In genomic region chr2:112532812-112533496, GRCm38 (mm10) we compare ENCODE assay signal across 34 mouse cellular contexts. TPM values are rescaled to one million over a fixed set of nuclear protein-coding genes. Genes with fewer than 3 reads are reported as not detected.
A peak's percentile ranks its signal among the peaks of the same experiment; 100 is the strongest.
DNase-seq lines count a peak whose midpoint lies in the region; ATAC-seq and TF ChIP-seq lines count a peak whose summit lies in the region.
"Had no signal": no experiment of that assay in that cellular context is flagged by ENCODE, and none has a peak within 500 bp of the region (broad histone marks: within the 10 kb centered on the region; RNA-seq: fewer than 3 reads in every experiment).

No protein-coding gene starts in this region.

- TF ChIP-seq CTCF in kidney, postnatal 0 days (IDR thresholded peaks at IDR 0.05; ENCODE audit: low read depth) = no peak
- no peak for TF ChIP-seq CTCF in stomach, postnatal 0 days (IDR thresholded peaks at IDR 0.05; ENCODE audit: low read depth)

- 45% methylated on average over 10 of the region's 10 CpGs for WGBS in kidney, postnatal 0 days
- WGBS in stomach, postnatal 0 days = 58% methylated on average over 10 of the region's 10 CpGs

- peak; percentile 84 for DNase-seq in heart, adult 11 months
- DNase-seq in heart, adult 8-10 months (ENCODE audit: low spot score) = no peak
- peak; percentile 54 for DNase-seq in kidney, postnatal 0 days (ENCODE audit: low spot score)
- DNase-seq in kidney, adult 11 months = no peak
- peak; percentile 35 for DNase-seq in testis, postnatal 10 days (ENCODE audit: low spot score)
- no peak for DNase-seq in testis, postnatal 14 days (ENCODE audit: low spot score)
- no peak for DNase-seq in stomach, postnatal 0 days (ENCODE audit: low spot score)
- DNase-seq: adrenal gland, postnatal 25 days; cerebellum, adult 11-12 months; cerebellum, adult 9-11 months; gastrocnemius, postnatal 25 days; heart, postnatal 4 days; kidney, adult 9 months; layer of hippocampus, adult 9-11 months; lung, embryonic 14.5 days; lung, postnatal 14 days; right cerebral cortex, postnatal 4 days; thymus, postnatal 14 days had no signal

- H3K4me1 ChIP-seq in kidney, postnatal 0 days (replicated peaks; ENCODE audit: insufficient read depth, low read length) = no peaks in the 10 kb centered on the region
- no peaks in the 10 kb centered on the region for H3K4me1 ChIP-seq in stomach, postnatal 0 days (replicated peaks; ENCODE audit: control insufficient read depth, insufficient read depth)
- H3K4me1 ChIP-seq: limb, embryonic 12.5 days; neural tube, embryonic 12.5 days had no signal

- no peak overlapping the region for H3K4me2 ChIP-seq in kidney, postnatal 0 days (ENCODE audit: low read length)
- no peak overlapping the region for H3K4me2 ChIP-seq in stomach, postnatal 0 days (replicated peaks; ENCODE audit: low read depth)
- H3K4me2 ChIP-seq: heart, embryonic 12.5 days; hindbrain, embryonic 13.5 days; limb, embryonic 12.5 days; lung, embryonic 14.5 days; midbrain, embryonic 12.5 days; neural tube, embryonic 12.5 days had no signal

- H3K9ac ChIP-seq in kidney, postnatal 0 days (ENCODE audit: low read depth, low read length) = no peak overlapping the region
- no peak overlapping the region for H3K9ac ChIP-seq in stomach, postnatal 0 days (ENCODE audit: low read length)
- H3K9ac ChIP-seq: heart, embryonic 12.5 days; hindbrain, embryonic 13.5 days; limb, embryonic 12.5 days; liver, embryonic 14.5 days; lung, embryonic 14.5 days; midbrain, embryonic 12.5 days; neural tube, embryonic 12.5 days had no signal

- no peak overlapping the region for H3K4me3 ChIP-seq in kidney, postnatal 0 days (replicated peaks; ENCODE audit: low read depth, low read length)
- no peak overlapping the region for H3K4me3 ChIP-seq in stomach, postnatal 0 days (ENCODE audit: low read depth, low read length)
- H3K4me3 ChIP-seq: erythroblast, embryonic 14.5 days; heart, embryonic 12.5 days; hindbrain, embryonic 13.5 days; limb, embryonic 12.5 days; midbrain, embryonic 12.5 days; myocyte; neural tube, embryonic 12.5 days had no signal

- no peaks in the 10 kb centered on the region for H3K36me3 ChIP-seq in kidney, postnatal 0 days (ENCODE audit: insufficient read depth, low read length)
- no peaks in the 10 kb centered on the region for H3K36me3 ChIP-seq in stomach, postnatal 0 days (ENCODE audit: control insufficient read depth, insufficient read depth, low read length)
- H3K36me3 ChIP-seq: heart, embryonic 12.5 days; hindbrain, embryonic 13.5 days; limb, embryonic 12.5 days; midbrain, embryonic 12.5 days; neural tube, embryonic 12.5 days had no signal

- no peaks in the 10 kb centered on the region for H3K27me3 ChIP-seq in kidney, postnatal 0 days (ENCODE audit: insufficient read depth, low read length)
- H3K27me3 ChIP-seq in stomach, postnatal 0 days (ENCODE audit: control insufficient read depth, insufficient read depth, low read length) = no peaks in the 10 kb centered on the region
- H3K27me3 ChIP-seq: heart, embryonic 12.5 days; hindbrain, embryonic 13.5 days; limb, embryonic 12.5 days; midbrain, embryonic 12.5 days; neural tube, embryonic 12.5 days had no signal

- ATAC-seq in kidney, postnatal 0 days (replicated peaks; ENCODE audit: low FRiP score, low read depth) = no peak
- no peak for ATAC-seq in stomach, postnatal 0 days (ENCODE audit: low FRiP score, low TSS enrichment)
- ATAC-seq: CD4-positive, CD25-positive, alpha-beta regulatory T cell, adult 4 months had no signal

- no peak for TF ChIP-seq EP300 in stomach, postnatal 0 days (optimal IDR thresholded peaks at IDR 0.05)

- H3K9me3 ChIP-seq in kidney, postnatal 0 days (replicated peaks; ENCODE audit: low read length) = no peaks in the 10 kb centered on the region
- no peaks in the 10 kb centered on the region for H3K9me3 ChIP-seq in stomach, postnatal 0 days (ENCODE audit: control insufficient read depth, low read length)
- H3K9me3 ChIP-seq: heart, embryonic 12.5 days; hindbrain, embryonic 13.5 days; limb, embryonic 12.5 days; midbrain, embryonic 12.5 days; neural tube, embryonic 12.5 days had no signal

- H3K27ac ChIP-seq in kidney, postnatal 0 days = no peak overlapping the region
- H3K27ac ChIP-seq in stomach, postnatal 0 days (replicated peaks) = no peak overlapping the region
- H3K27ac ChIP-seq: hindbrain, embryonic 13.5 days; limb, embryonic 12.5 days; liver, embryonic 14.5 days; midbrain, embryonic 12.5 days; neural tube, embryonic 12.5 days had no signal

RNA-seq across cellular contexts. Expression of gene Aven, which starts 40.2 kb away (rescaled TPM):
- total RNA-seq in heart, adult 8-10 months (2022) = 10 to 100 TPM; 16.7 to 19.1 (median 18.9) TPM
- 5.4 and 6.2 TPM in 2 replicates for polyA plus RNA-seq in kidney, postnatal 0 days (2015; fragmentation: Nextera tagmentation; extraction: Ambion mirVana)
- polyA plus RNA-seq in stomach, postnatal 0 days (2015; fragmentation: Nextera tagmentation; extraction: Ambion mirVana) = 3.6 and 4.7 TPM in 2 replicates

RNA-seq across cellular contexts. Expression of gene Chrm5, which starts 52.4 kb away (rescaled TPM):
- not detected for total RNA-seq in heart, adult 8-10 months (2022)
- not detected in 2 replicates for polyA plus RNA-seq in kidney, postnatal 0 days (2015; fragmentation: Nextera tagmentation; extraction: Ambion mirVana)
- polyA plus RNA-seq in stomach, postnatal 0 days (2015; fragmentation: Nextera tagmentation; extraction: Ambion mirVana) = not detected in 2 replicates
- total RNA-seq: adrenal gland, adult 18-20 months; adrenal gland, postnatal 25 days; gastrocnemius, postnatal 25 days; heart, adult 18-20 months; heart, postnatal 4 days; megakaryocyte, adult 5-6 weeks had no signal
- polyA plus RNA-seq: CD4-positive, CD25-positive, alpha-beta regulatory T cell, adult 4 months; erythroblast, embryonic 14.5 days; heart, embryonic 12.5 days; heart, postnatal 0 days; large intestine, adult 2 months; limb, embryonic 12.5 days; liver, embryonic 14.5 days; lung, embryonic 14.5 days; myocyte; spleen, adult 2 months; urinary bladder, adult 2 months had no signal

Comparison
In these comparisons a context has a peak if more than half of its experiments do, and no peak if none do; other contexts are left out.
1. DNase-seq: peak in heart, adult 11 months (single experiment), kidney, postnatal 0 days (single experiment) and testis, postnatal 10 days (single experiment); none in heart, adult 8-10 months (single experiment), kidney, adult 11 months (single experiment), testis, postnatal 14 days (single experiment) and stomach, postnatal 0 days (single experiment).